Mouse (Mus musculus): Measurements from ENCODE around the gene Mxra8. TPM values are rescaled to one million over a fixed set of nuclear protein-coding genes. Genes with fewer than 3 reads are reported as not detected.
A peak's percentile ranks its signal among the peaks of the same experiment; 100 is the strongest.

Gene Mxra8
- total RNA-seq, 2 experiments from 2014 or later, result not detected

DNA sequence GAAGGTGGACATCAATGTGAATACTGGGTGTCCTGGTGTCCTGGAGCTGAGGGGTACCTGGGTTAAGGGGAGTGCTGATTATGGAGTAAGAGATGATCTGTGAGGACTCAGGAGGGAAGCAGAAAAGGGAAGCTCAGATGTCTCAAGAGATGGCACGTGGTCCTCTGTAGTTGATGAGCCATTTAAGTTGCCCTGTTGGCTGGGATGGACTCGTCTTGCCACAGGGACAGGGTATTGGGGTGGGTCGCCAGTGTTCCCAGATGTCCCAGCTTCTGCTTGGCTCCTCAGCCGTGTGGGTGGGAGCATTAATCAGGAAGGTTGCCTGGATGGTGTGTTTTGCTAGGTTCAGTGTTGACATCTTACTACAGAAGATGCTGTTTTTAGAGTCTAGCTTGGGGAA, 6.2 kb upstream of the Mxra8 start:
- no peak for ATAC-seq (replicated peaks; ENCODE audit: low FRiP score, poor library complexity, severe bottlenecking)

DNA sequence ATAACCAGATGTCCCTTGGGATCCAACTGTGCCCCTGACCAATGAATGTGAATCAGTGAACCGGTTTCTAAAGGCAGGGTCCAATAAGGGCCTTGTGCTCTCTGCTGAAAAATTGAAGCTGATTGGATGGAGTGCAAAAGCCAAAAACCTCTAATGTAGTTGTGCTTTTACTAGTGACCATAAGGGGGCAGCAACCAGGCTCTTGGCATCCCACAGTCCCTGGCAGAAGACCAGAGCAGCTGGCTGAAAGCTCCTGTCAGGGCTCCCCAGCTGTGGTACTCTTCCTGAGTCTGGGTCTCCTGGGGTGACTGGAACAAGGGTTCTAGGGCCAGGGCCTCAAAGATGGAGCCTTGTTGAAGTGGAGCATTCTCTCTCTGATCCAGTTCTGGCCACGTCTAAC, 5.6 kb upstream of the Mxra8 start:
- ATAC-seq (replicated peaks; ENCODE audit: low FRiP score, poor library complexity, severe bottlenecking), result peak; percentile 65

DNA sequence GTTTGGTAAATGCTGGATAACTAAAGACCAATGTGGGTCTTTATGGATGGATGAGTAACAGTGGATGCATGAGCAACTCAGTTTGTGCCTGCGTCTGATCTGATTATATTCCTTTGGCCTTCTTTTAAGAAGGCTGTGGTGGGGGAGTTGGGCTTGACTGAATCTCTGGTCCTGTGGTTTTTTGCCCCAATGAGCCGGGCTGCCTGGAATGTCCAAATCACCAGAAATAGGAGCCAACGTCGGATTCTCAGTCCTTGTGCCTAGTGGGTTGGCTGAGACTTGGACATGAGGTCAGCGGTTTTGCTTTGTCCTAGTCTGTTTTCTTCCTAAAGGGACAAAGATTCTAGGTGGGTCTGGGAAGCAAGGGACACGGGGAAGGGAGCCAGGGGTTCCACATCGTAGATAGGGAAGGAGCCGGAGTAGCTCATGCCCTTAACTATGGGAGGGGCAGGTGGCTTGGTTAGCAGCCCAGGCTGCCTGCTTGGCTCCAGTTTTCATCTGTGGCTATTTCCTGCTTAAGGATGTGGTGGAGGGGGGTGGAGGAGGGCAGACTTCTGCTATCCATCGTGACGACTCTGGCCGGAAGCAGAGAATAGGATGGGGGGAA, 2.0 kb upstream of the Mxra8 start:
- ATAC-seq (replicated peaks; ENCODE audit: low FRiP score, poor library complexity, severe bottlenecking), result no peak

DNA sequence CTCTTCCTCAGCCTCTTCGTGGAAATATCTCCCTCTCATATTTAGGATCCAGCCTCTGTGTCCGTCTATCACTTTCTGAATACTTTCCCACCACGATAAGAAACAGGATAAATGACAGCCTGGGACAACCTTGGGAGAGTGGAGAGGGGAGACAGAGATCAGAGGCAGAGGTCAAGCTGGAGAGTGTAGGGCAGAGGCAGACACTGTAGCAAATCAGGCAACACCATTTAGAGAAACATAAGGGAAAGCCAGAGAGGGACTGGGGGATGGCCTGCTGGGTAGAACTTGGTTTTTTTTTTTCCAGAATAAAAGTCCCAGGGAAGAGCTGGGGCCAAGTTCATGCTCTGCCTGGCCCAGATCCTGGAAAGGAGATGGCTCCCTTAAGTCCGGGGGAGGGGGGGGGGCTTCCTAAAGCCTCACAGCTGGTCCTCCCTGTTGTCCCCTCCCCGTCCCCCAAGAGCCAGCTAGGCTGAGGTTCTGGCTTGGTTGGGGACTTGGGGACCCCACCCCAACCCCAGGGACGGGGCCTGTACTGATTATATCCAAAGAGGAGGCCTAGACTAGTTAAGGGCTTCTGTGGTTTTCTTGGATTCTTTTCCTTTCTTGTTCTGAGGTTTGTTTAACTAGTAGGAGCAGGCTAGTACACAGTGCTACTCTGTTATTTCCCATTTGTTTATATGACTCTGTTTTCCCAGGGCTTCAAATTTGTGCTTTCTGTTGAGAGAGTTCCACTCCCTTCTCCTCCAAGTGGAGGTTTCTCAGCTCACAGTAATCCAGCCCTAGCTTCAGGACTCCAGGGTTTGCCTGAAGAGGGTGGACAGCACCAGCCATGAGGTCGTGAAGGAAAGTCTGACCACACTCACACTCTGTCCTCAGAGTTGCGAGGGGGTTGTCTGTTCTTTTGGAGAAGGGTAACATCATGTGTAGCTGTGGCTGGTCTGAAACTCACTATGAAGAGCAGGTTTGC, 1.0 kb upstream of the Mxra8 start:
- ATAC-seq (replicated peaks; ENCODE audit: low FRiP score, poor library complexity, severe bottlenecking), result no peak

DNA sequence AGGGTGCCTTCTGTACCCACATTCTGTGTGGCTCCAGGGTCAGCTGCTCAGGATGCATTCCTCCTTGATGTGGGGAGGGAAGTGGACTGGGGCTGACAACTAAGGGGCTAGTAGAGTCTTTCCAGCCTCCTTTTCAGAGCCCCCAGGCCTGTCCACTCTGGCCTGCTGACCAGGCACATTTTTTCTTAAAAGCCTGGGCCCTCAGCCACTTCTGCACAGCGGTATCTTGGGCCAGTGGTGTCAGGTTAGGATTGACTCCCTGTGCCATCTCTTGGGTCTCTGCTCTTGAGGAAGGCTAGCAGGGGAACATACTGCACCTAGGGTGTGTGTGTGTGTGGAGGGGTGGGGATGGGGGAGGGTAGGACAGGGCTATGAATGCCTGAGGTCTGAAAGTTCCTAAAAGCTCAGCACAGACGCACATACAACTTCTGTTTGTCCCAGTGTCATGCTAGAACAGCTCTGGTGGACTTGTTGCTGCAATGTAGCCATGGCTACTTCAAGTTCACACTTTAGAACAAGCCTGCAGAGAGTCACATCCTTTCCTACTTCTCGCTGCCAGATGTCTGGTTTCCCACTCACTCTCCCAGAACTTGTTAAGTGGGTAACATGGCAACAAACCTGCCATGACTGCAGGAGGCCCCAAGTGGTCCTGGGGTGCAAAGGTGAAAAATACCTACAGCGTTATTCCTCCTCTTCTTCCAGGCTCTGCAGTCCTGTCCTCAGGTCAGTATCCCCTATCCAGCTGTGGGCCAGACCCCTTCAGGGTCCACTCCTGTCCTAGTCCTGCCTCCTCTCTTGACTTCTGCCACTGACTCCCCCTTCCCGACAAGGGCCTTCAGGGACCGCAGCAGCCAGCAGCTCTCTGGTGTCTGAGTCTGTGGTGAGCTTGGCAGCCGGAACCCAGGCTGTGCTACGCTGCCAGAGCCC, 859 bp downstream of the Mxra8 start:
- no peak for ATAC-seq (replicated peaks; ENCODE audit: low FRiP score, poor library complexity, severe bottlenecking)

DNA sequence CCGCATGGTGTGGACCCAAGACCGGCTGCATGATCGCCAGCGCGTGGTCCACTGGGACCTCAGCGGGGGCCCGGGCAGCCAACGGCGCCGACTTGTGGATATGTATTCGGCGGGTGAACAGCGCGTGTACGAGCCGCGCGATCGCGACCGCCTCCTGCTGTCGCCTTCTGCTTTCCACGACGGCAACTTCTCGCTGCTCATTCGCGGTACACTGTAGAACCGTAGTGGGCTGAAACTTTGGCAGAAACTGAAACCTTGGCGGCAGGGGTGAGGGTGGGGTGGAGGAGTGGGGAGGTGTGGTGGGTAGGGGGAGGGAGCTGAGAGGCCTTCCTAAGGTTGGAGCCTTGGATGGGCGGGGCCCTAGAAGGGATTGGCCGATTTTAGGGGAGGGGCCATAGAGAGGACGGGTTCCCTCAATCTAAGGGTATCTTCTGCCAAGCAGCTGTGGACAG, 1.5 kb downstream of the Mxra8 start:
- ATAC-seq (replicated peaks; ENCODE audit: low FRiP score, poor library complexity, severe bottlenecking), result peak; percentile 59; the same call in 1 of the 2 replicates

DNA sequence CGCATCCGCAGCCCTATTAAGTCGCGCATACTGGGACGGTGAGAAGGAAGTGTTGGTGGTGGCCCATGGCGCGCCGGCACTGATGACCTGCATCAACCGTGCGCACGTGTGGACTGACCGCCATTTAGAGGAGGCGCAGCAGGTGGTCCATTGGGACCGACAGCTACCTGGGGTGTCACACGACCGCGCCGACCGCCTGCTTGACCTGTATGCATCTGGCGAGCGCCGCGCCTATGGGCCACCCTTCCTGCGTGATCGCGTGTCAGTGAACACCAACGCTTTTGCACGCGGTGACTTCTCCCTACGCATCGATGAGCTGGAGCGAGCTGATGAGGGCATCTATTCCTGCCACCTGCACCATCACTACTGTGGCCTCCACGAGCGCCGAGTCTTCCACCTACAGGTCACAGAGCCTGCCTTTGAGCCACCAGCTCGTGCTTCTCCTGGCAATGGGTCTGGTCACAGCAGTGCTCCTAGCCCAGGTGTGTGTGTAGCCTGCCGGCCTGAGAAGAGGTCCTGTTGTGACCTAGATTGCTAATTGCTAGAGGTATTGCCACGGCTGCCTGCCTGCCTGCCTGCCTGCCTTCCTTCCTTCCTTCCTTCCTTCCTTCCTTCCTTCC, 2.3 kb downstream of the Mxra8 start:
- 0 out of 2 replicates have a peak, but pooled peaks have one; percentile 9 for ATAC-seq (replicated peaks; ENCODE audit: low FRiP score, poor library complexity, severe bottlenecking)

DNA sequence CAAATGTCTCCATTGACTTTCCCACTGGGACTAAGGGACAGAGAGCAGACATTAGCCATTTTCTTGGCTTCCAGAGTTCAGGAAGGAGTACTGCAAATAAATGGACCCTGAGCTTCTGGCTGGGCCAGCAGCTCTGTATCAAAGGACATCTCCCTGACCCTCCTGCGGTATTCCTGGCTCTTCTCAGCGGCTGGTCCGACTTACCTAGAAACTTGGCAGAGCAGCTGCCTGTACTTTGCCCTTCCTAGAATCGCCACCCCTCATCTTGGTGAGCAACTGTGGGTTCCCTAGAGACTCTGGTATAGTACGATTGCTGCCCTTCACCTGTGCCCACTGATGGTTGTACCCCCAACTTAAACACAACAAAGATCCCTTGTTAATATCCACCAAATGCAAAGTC, 3.8 kb downstream of the Mxra8 start:
- ATAC-seq (replicated peaks; ENCODE audit: low FRiP score, poor library complexity, severe bottlenecking), result no peak

DNA sequence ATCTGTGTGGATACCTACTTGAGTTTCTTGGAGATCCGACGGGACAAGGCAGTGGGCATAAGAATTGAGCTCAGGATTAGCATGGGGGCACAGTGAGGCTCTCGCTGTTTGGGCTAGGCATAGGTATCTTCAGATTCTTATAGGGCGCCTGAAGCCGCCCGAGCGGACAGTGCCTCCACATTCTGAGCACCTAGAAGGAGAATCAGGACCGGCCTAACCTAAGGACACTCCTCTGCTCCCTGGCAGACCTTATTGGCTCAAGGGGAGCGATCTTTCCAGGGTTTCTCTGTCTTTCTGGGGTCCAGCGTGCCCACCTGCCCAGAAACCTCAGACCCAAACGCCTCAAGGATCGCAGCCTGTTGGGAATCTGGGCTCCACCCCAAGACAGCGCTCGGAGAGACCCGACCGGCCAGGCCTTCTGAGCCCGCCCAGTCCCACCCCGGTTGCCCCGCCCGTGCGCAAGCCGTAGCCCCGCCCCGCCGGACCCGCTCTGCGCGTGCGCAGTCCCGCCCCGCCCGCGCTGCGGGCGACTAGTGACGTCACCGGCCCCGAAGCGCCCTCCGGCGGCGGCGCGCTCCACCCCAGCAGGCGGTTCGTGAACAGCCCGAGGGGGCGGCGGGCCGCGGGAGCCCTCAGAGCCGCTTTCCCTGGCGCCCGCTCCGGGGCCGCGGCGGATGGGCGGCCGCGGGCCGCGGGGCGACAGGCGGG, 7.5 kb downstream of the Mxra8 start, which contains the start of gene Dvl1:
Dvl1 (plus strand) TSS at position 532 of the 708 bp plus-strand sequence.
- peak; percentile 81 for ATAC-seq (replicated peaks; ENCODE audit: low FRiP score, poor library complexity, severe bottlenecking)

DNA sequence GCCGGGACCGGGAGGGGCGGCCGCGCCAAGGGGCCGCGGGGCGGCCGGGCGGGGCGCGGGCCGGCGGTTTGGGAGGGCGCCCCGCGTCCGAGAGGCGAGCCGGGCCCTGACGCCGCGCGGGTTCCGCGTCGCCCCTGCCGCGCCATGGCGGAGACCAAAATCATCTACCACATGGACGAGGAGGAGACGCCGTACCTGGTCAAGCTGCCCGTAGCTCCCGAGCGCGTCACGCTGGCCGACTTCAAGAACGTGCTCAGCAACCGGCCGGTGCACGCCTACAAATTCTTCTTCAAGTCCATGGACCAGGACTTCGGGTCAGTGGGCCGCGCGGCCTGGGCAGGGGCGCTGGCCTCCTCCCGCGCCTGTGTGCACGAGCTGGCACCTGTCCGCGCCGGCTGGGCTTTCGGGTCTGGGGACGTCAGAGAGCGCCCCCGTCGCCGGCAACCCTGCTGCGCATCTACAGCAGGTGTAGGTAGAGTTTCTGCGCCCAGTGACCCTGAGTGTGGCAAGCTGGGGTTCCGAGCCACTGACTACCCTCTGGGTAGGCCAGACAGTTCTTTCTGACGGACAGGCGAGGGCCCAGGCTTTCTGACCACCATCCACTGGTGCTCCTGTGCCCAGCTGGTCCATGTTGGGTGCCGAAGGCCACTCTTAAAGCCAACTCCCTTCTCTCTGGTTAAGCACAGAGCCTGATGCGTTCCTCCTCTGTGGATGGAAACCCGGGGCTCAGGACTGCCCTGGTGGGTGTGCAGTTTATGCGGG, 8.3 kb downstream of the Mxra8 start:
- ATAC-seq (replicated peaks; ENCODE audit: low FRiP score, poor library complexity, severe bottlenecking), result peak; percentile 25

DNA sequence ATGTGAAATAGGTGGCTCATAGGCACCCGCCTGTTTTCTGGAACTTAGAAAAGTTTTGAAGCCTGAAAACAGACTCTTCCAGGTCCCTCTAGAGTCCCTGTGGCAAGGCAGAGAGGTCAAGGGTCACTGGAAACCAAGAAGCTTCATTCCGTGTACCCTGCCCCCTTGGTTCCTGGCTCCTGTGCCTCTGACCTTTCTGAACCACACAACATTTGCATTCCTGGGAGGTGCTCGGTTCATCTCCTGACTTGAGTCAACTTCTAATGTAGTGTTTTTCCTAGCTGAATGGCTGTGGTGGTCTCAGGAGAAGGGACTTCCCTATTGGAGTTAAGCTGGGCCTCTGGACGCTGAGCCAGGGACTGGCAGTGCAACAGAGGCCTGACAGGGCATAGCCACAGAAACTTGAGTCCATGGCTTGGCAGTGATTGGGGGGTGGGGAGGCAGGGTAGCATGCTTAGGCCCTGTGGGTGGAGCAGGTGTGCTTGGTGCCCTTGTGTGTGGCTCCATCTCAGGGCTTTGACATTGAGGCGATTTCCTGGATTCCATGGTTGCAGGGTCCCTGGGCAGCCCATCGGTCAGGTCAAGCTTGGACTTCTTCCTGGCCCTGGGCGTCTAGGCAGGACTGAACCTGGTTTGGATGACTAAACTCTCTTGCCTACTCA, 9.1 kb downstream of the Mxra8 start:
- no peak for ATAC-seq (replicated peaks; ENCODE audit: low FRiP score, poor library complexity, severe bottlenecking)

DNA sequence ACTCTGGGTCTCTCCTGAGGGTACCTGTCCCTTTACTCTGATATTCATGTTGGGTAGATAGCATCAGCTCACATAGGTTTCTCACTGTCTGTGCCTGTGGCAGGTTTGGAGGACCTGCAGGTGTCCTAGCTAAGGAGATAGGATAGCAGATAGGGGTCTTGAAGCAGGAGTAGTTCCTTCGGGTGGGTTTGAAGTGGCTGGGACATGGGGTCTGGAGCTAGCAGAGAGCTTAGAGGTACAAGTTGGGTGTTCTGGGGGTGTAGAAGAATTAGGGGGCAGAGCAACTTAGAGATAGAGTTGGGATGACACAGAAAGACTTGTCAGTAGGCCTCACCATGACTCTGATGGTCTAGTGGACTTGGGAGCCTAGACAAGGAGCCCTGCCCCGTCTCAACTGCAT, 9.9 kb downstream of the Mxra8 start:
- no peak for ATAC-seq (replicated peaks; ENCODE audit: low FRiP score, poor library complexity, severe bottlenecking)

DNA sequence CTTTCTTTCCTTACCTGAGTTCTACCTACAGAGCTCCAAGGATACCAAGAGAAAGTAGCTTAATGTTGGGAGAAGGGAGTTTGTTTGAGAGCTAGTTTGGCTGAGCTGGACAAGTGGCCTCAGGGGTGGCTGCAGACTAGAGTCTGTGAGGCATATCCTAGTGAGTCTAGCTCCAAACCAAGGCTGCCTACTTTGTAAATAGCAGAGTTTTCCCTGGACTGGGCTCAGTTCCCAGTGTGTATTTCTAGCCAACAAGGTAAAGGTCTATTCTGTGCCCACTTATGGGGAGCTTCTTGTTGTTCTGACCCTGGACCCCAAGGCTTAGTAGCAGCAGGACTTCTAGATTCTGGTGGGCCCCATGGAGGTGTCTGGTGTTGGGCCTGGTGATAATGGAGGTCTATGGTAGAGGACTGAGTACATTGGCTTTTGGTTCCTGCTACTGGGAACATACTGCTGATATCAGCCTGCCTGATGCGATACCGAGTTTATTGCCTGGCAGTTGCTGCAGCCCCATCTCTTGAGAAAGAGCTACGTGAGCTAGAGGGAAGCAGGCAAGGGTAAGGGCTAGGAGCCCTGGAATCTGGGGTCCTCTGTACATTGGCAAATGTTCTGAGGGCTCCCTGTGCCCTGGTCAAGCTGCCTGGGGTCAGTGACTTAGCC, 10.4 kb downstream of the Mxra8 start:
- ATAC-seq (replicated peaks; ENCODE audit: low FRiP score, poor library complexity, severe bottlenecking), result no peak

DNA sequence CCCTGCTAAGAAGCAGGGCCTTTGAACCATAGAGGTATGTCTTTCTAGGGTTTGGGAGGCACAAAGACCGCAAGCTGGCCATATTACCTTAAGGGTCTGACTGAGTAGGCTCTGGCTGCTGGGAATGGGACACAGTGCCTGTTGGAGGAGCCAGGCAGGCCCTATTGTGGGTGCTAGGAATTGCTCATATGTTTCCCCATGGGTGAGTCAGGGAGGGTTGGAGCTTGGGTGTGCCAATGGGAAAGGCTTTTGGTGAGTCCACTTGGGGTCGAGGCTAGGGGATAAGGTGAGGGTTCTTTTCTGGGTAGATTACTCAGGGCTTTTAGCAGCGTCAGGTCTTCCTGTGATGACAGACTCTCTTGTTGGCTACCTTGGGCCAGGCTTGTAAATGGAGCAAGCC, 11.9 kb downstream of the Mxra8 start:
- ATAC-seq (replicated peaks; ENCODE audit: low FRiP score, poor library complexity, severe bottlenecking), result no peak

DNA sequence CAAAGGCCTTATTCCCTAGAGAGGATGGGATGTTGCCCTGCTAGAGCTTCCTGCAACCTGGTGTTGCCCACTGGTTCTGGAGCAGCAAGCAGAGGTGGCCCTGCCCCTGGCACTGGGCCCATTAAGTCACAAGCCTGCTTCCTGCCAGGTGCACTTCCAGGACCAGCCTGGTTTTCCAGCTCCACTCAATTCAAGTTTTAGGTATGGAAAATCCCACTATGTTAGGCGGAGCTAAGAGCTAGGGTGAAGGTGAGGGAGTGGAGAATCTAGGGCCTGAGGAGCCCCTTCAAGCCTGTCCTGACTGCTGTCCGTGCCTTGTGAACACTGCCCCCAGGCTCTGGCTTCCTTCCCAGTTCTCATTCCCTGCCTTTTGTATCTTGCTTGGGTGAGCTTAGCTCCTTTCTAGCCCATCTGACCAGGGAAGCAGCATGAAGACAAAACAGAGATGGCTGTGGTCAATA, 12.5 kb downstream of the Mxra8 start:
- ATAC-seq (replicated peaks; ENCODE audit: low FRiP score, poor library complexity, severe bottlenecking), result no peak

DNA sequence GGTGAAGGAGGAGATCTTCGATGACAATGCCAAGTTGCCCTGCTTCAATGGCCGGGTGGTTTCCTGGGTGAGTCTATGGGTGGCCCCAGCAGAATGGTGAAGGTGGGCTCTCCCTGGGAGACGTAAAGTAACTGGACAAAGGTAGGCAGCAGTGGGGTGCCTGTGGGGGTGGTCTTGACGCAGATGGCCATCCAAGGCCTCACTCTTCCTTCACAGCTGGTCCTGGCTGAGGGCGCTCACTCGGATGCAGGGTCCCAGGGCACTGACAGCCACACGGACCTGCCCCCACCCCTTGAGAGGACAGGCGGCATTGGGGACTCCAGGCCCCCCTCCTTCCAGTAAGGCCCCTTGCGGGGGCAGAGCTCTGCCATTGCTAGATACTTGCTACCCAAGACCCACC, 13.9 kb downstream of the Mxra8 start:
- no peak for ATAC-seq (replicated peaks; ENCODE audit: low FRiP score, poor library complexity, severe bottlenecking)

DNA sequence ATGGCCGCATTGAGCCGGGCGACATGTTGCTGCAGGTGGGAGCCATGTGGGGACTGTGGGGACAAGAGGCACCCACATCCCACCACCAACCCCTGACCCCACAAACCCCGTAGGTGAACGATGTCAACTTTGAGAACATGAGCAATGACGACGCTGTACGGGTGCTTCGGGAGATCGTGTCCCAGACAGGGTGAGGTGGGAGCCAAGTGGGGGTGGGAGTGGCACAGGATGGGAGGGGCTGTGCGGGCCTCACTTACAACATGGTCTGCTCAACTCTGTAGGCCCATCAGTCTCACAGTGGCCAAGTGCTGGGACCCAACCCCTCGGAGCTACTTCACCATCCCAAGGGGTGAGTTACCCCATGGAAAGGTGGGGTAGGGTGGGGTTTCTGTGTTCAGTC, 15.5 kb downstream of the Mxra8 start:
- no peak for ATAC-seq (replicated peaks; ENCODE audit: low FRiP score, poor library complexity, severe bottlenecking)

Data from erythroblast, adult 5-6 weeks (primary cell).